Mouse (Mus musculus): ENCODE results near the gene Ptprt.

DNA sequence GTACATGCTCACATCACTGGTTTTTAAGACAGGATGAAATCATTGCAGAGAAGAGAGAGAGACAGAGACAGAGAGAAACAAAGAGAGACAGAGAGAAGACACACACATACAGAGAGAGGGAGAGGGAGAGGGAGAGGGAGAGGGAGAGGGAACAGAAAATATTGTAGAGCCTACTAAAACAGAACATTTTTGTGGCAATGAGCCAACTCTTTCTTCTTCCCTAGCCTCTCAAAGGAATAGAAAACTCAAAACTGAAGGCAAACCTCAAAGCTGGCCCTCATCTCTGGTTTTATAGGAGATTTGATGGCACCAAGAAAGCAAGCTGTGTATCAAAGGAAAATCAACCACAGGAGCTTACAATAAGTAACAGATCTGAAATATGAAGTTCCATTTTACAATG is 176.9 kb downstream of the Ptprt start:
- TF ChIP-seq CHD1 (IDR thresholded peaks at IDR 0.05; ENCODE audit: low read depth, low read length) (no peak), POLR2A (IDR thresholded peaks at IDR 0.05; ENCODE audit: low read depth, low read length) (no peak), ZNF384 (IDR thresholded peaks at IDR 0.05; ENCODE audit: low read depth, low read length) (no peak), CTCF (conservative IDR thresholded peaks at IDR 0.05 in 1 of 2, IDR thresholded peaks at IDR 0.05 in 1 of 2; ENCODE audit: low read depth in 2 of 2, low read length in 2 of 2) (no peak), SMC3 (IDR thresholded peaks at IDR 0.05; ENCODE audit: low read depth, low read length) (no peak), HCFC1 (IDR thresholded peaks at IDR 0.05; ENCODE audit: low read depth, low read length) (no peak)

Data from CH12.LX (cell line).